Mouse (Mus musculus) inflammation-experienced regulatory T-cells, adult 16 weeks (primary cell): ENCODE results near the gene March6. TPM values are rescaled to one million over a fixed set of nuclear protein-coding genes. Genes with fewer than 3 reads are reported as not detected.

Experiments used
- polyA plus RNA-seq: library from polyadenylated mRNA; unstranded; fragments of 100-300 nt; shearing (Covaris generic); gene quantifications from one replicate; pipeline ENCODE4 v1.2.1, GENCODE M21; 2017

The March6 gene
- polyA plus RNA-seq: 9.6 TPM

GRCm38 (mm10) chr15:31530659-31531445, at the start of gene March6:
March6 (minus strand) TSS chr15:31531053.

GRCm38 (mm10) chr15:31565184-31565583, 34.3 kb upstream of the March6 start, which contains the start of gene Cmbl:
Cmbl (plus strand) TSS chr15:31565389.

GRCm38 (mm10) chr15:31453098-31453916, 77.5 kb downstream of the March6 start, which contains the start of gene Ropn1l:
Ropn1l (minus strand) TSS chr15:31453737.

Other genes with a start within 250 kb of the March6 start
- gene Ankrd33b, start 163.3 kb downstream of the March6 start, polyA plus RNA-seq: not detected
- gene Ropn1l, start 77.3 kb downstream of the March6 start, polyA plus RNA-seq: 0.30 TPM
- gene Cmbl, start 34.3 kb upstream of the March6 start, polyA plus RNA-seq: 0.76 TPM
- 379 TPM for gene Cct5, start 70.8 kb upstream of the March6 start, polyA plus RNA-seq
- 16.3 TPM for gene Fam173b, start 70.8 kb upstream of the March6 start, polyA plus RNA-seq